Mouse (Mus musculus) monocyte, adult 5-6 weeks (primary cell): Measurements from ENCODE around the gene Znfx1. TPM values are rescaled to one million over a fixed set of nuclear protein-coding genes. Genes with fewer than 3 reads are reported as not detected.

Experiments used
- ATAC-seq: fragments of 153-309, 156-312 bp; replicated peaks from 2 replicates; pipeline ENCODE4 v1.8.0; 2017; ENCODE audit warnings: mild to moderate bottlenecking; ENCODE audit not compliant: low TSS enrichment, insufficient number of reproducible peaks, severe bottlenecking, poor library complexity, low FRiP score
- total RNA-seq: library from RNA; stranded (forward); fragments of 200-1000, 200-491, 200-594 nt; gene quantifications from 3 replicates; pipeline ENCODE4 v1.2.3, GENCODE M21; 2017

Znfx1 gene
- total RNA-seq, result 25.0 to 58.3 TPM (median 29.7 TPM) in 3 replicates

GRCm38 (mm10) chr2:167062965-167063880 is at the start of gene Znfx1:
Gene Znfx1 (minus strand): TSS chr2:167063015.
- ATAC-seq, result peak; percentile 82

DNA sequence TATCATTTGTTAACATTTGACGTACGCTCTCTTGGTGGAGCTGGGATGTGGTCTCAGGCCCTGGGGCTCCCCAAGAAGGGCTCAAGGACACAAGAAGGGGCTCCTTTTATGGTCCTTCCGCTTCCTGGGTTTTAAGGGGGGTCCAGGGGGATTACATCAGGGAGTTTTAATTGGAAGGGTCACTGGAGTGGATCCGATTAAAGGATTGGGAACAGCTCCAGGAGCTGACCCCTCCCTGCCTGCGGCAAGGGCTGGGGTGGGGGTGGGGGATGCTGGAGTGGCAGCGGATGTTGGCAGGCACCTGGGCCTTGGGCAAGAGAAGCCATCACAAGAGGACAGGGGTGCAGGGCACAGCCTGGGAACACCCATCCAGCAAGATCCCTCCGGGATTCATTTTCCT is 49.4 kb upstream of the Znfx1 start:
- no peak for ATAC-seq

DNA sequence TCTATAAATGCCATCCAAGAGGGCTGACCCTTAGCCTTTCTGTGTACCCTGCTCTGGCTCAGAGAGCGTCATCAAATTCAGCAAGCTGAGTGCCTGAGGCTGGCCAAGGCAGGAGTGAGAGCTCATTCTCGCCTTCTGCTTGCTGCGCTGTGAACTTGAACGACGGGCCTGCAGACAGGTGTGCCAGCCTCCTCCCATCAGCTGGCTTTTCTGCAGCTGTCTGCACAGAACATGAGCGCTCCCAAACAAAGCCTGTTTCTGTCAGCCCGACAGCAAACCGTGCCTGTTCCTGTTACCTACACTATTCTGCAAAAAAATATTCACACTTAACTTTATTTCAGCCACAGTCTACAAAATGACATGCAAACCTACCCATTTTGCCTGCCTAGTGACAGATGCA is 46.7 kb upstream of the Znfx1 start:
- ATAC-seq, result no peak

DNA sequence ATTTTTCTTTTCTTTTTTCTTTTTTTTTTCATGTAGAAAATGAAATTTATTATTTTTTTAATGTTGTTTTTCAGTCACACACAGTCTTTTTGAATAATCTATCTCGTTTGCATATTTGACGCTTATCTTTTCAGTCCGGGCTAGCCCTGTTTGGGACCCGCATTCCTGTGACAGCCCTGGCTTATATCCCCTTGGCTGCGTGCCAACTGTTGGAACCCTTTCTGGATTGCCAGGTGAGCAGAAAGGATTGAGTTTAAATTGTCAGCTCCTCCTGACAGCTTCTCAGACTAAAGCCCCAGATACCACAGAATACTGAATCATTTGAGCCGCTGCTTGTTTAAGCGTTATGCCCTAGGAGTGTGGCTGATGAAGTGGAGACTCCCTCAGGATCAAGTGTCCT is 40.7 kb upstream of the Znfx1 start:
- ATAC-seq, result no peak

DNA sequence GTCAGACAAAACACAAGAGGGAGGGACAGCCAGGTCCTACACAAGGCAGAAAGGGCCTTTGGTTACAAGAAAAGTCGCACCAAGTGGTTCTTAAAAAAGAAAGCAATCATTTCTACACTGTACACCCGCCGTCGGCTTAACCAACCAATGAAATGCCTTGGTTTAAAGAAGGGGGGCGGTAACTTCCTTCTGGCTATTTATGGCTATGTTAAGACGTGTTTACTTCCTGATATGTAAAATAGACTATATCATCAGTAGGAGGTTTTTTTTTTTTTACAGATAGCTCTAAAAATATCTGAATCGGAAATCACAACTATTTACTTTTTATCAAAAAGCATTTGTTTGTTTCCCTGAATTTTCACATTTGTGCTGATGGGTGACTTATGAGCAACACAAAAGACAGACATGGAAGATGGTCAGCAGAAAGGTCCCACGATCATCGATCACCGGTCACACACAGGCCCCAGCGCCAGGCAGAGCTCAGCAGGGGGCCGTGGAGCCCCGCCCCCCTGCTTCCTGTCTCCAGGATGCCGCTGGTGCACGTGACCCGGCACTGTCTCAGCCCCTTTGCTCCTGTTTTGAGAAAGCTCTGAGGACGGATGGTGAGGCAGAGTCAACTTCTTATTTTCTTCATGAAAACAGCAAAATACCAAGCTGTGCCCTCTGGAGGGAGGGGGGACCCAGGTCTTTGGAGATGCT is 39.1 kb upstream of the Znfx1 start:
- peak; percentile 93 for ATAC-seq

- no peak for ATAC-seq
Observed at GRCm38 (mm10) chr2:167094688-167095087, 31.9 kb upstream of the Znfx1 start.

DNA sequence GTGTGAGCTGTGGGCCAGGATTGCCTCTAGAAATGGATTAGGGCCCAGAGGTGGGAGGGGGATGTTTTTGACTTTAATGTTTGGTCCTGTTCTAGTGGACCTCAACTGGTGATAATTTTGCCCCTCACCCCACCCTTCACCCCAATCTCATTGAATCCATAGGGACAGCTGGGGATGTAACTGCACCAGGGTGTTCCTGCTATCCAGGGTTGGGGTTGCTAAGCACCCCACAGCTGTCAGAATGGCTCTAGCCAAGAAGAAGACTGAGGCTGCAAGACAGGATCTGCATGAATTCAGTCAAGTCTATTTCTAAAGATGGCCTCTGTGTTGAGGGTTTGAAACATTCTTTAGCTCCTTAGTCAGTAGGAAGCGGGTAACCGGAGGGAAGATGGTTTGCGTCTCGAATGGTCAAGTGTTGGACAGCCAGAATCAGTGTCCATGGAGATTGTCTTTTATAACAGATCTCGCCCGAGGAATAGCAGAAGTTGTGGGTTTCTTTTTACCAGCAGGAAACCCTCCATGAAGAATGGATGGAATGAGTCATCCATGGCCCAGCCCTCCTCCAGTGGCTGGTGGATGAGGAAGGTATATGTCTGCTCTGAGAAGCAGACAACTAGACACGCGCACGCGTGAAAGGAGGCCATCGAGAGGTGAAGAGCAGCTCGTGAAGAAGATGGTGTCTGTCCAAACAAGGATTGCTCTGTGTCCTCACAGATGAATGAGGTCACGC is 30.5 kb upstream of the Znfx1 start:
- peak; percentile 92 for ATAC-seq

DNA sequence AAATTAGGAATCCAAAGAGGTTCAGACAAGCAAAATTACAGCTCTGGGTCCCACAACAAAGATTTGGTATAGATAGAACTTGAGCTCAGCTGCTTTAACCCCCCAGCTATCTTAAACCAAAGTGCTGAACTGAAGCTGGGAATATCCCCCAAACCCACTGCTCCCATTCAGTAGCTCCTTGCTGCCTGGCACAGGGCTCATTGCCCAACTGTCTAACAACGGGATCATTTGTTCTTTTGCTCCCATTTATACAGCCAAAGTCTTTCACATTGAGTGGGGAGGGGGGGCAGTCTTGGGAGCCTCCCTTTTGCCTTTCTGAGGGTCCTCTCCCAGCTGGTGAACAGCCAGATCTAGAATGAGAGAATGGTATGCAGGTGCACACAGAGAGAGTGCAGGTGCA is 27.5 kb upstream of the Znfx1 start:
- no peak for ATAC-seq

DNA sequence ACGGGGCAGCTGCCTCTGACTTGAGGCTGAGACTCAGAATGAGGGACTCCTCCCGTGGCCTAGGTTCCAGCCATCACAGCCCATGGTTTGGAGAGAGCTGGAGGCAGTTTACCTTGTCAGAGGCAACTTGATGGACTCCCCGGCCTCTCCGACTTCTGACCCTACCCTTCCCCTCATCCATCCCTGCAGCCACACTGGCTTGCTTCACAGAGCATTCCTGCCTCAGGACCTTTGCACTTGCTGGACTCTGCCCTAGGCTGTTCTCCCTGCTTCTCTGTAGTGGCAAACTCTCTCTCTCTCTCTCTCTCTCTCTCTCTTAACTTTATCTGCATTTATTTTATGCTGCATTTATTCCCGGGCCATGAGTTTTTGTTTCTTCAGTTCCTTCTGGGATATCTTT is 24.0 kb upstream of the Znfx1 start:
- no peak for ATAC-seq

- ATAC-seq, result no peak
Observed at GRCm38 (mm10) chr2:167086092-167086491, 23.3 kb upstream of the Znfx1 start.

DNA sequence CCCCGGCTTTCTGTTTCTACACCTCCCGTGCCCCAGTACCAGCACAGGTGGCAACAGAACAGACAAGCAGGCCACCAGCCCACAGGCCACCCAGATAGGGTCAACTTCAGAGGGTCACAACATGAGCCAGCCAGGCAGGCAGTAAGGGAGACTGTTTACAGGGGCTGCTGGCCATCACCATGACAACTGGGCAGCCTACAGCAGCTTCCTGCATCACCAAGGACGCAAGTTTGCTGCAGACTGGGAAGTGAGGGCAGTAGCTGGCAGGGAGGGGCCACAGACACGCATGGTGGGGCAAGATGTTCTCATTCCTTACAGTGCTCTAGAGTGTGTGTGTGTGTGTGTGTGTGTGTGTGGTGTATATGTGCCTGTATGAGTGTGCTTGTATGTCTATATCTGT is 18.8 kb upstream of the Znfx1 start:
- ATAC-seq, result peak; percentile 72; the same call in 1 of the 2 replicates

DNA sequence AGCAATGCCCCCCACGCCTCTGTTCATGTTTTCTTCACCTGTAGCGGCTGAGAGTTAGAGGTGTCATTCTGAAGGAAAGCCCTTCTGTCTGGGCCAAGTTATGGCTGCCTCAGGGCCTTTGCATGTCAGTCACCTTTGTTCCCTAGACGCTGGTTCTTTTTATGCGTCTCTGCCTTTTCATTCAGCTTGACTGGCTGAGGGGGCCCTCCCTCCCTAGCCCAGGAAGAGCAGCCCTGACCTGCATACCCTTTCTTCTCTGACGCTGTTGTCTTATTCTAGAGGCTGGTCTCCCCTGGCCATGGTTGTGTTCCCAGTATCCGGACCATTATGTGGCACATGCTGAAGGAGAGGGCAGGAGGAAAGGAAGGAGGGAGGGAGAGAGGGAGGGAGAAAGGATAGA is 18.3 kb upstream of the Znfx1 start:
- ATAC-seq, result no peak

GRCm38 (mm10) chr2:167080387-167080786 is 17.6 kb upstream of the Znfx1 start:
- no peak for ATAC-seq

DNA sequence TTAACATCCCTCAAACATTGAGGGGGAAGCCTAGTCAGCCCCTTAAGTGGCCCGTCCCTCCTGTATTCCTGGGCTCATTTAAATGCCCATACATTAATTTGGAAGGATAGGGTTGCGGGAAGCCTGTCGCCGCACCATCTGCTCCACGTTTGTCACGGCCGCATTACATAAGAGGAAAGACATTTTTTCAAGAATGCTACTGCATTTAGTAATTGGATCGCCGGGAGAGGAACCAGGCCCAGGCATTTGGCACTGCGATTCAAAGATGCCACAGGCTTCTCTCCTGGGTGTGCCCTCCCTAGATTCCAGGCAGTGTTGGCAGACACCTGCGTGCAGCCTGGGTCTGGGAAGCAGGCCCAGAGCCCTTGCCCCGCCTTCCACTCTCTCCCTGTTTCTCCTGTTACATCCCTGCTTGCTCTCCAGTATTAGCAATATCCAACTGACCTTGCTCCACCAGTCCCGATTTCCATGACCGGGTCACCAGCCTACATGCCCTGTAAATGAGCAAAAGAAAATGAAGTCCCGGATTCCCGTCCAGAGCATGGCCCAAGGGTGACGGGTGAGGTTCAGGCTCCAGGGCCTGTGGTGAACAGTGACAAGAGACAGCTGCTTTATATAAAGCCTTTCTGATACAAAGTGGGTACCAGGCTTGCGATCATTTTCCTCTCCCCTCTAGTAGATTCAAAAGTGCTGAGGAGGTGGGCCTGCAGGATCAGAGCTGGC is 16.9 kb upstream of the Znfx1 start:
- ATAC-seq, result no peak

GRCm38 (mm10) chr2:167078931-167079495 is 16.2 kb upstream of the Znfx1 start:
- ATAC-seq, result no peak

- no peak for ATAC-seq
Observed at GRCm38 (mm10) chr2:167078486-167078885, 15.7 kb upstream of the Znfx1 start.

DNA sequence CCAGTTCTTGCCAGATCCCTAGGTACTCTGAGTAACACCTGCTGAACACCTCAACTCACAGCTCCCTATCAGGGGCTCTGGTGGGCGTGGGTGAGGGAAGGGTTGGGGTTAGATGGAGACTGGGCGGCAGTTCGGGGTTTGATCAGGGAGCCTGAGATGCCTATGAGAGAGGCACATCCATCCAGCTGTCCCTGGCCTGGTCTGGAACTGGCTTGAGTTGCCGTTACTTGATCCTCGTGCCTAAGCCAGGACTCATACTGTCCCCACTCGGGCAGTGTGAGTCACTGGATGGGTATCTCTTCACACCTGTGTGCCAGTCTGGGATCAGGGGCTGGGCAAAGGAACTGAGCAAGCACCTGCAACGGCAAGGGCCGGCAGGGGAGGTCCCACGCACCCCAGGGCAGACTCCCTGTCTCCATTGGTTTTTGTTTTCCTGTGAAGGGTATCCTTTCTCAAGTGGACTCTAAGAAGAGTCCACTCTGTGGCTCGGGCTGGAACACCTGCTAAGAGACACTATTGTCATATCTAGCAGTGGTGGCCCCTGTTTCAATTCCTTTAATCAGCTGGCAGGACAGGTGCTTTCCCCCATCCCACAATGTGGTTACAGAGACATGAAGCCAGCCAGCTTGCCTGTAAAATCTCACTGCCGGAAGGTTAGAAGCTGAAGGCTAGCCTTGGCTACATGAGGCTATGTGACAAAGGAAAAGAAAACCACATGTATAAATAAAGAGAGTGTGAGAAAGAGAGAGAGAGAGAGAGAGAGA is 14.6 kb upstream of the Znfx1 start:
- ATAC-seq, result no peak

DNA sequence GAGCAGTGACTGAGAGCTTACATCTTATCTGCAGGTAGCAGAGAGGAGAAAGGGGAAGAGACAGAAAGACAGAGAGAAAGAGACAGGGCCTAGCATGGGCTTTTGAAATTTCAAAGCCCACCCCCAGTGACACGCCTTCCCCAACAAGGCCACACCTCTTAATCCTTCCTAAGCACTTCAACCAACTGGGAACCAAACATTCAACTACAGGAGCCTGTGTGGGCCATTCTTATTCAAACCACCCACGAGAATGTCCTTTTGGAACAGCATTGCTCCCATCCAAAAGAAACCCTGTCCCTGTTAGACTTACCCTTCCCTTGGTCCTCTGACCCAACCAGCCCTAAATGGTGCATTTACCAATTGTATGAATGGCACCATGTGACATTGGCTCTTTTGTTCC is 13.9 kb upstream of the Znfx1 start:
- no peak for ATAC-seq
